Mouse (Mus musculus) cerebellum, adult 9-11 months (tissue): ENCODE data around the gene Agtr1a.

ENCODE experiments used
- DNase-seq: peaks from one replicate; pipeline ENCODE4 v3.0.0; 2022

Agtr1a gene

DNA sequence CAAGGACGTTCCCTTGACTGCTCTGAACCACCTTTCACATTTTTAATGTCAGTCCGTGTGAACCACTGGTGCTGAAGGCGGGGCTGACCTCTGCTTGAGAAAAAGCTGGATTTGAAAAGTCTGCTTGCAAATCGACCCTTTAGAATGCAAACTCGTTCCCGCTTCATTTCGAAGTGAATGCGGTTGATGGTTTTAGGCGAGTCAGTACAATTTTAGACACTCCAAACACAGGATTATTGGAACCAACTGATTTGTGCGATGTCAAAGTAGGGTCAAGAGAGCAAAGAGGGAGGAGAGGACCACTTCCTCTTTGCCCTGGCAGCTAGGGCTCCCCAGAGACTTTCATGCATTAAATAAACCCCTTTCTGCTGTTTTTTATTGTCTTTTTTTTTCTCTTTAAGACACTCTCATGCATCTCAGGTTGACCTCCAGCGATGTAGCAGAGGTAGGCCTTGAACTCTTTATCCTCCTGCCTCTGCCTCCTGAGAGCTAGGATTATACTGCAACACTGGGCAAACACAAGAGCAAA is 27.9 kb downstream of the Agtr1a start:
- DNase-seq = no peak

DNA sequence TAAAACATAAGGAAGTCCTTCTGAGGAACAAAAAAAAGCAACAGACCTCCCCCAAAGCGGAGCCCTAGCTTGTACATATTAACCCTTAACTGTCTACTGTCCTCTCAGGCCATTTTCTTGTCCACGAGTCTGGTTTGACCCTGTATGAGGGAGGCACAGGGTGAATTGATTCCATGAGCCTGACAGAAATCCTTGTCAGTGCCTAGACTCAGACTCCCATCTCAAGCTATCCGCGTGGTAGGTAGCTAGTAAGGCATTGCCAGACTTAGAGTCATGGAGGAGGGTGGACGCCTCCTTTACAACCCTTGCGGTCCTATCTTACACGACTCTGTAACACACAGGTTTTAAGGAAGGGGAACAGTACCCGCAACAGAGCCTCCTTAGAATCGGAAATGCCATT is 28.5 kb downstream of the Agtr1a start:
- DNase-seq = no peak

DNA sequence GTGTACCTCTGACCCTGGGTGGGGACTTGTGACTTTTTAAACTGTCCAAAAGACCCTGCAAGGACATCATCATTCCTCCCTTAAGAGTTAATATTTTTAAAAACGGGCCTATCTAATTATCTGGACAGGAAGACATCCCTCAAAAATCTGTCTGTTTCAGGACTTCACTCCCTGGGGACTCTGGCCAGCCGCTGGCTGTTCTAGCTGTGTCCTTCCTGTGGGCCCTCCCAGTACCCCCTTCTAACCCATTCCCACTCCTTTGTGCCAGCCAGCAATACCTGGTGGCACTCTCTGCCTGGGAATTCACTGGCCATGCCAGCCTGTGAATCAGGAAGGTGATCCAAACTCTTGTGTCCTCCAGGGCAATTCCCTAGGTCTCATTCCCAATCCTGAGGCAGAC is 29.1 kb downstream of the Agtr1a start:
- no peak for DNase-seq

DNA sequence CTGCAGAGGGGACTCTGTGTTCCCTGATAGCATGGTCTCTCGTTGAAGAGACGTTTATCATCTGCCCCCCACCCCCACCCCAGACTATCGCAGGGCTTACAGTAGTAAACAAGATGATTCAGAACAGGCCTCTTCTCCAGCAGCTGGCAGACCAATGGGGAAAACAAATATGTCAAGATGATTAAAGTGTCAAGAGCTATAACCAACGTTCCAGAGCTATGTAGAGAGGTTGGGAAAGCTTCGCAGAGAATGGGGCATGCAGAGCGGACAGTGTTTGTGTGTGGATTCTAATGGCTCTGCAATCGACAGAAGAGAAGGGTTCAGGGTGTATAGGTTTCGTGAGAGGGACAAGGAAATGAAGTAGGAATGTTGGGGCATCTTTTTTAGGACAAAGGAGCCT is 31.9 kb downstream of the Agtr1a start:
- DNase-seq = no peak

DNA sequence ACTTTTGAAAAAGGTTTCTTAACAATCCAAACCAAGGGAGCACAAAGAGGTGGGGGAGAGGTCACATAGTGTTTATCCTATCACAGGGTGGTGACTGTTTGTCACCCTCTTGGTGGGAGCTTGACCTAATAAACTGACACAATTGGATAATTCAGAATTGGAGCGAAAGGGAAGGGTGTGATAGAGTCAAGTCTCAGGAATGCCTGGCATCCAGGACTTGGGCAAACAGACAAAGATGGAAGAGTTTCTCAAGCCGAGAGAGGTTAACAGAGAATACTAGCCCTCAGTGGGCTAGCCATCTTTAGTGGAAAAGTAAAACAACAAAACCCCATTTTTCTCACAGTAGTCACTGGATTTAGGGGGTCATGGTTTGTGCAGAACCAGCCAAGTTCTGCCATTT is 32.5 kb downstream of the Agtr1a start:
- DNase-seq = no peak

DNA sequence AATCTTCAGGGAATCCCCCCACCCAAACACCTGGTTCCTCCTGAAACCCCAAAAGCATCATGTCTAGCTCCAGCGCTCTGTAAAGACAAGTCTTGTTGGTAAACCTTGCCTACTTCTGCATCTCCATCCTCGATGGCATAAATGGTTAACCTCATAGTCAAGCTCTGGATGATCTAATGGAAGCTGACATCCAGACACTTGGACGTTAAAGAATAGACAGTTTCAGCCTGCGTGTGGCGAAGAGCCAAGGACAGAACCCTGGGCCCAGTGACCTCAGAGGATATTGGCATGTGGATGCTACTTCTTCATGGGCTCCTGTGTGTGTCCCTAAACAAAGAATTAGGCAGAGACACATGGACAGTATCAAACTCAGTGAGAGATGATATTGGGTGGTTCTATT is 42.6 kb downstream of the Agtr1a start:
- DNase-seq = no peak

DNA sequence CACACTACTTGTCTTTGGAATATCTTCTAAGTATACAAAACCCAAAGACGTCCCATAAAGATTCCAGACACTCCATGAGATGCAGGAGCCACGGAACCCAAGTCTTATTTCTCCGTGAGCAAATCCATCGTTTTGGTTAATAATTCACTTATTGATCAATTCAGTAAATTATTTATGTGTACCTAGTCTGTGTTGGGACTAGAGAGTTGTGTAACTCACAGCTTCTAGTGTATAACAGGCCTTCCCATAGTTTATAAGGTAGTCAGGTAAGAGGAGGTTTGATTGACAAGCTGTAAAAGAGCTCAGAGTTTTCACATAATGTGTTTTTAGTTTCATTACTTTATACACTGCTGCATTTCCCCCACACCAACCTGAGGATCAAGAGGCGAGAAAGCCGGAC is 48.9 kb downstream of the Agtr1a start:
- no peak for DNase-seq

DNA sequence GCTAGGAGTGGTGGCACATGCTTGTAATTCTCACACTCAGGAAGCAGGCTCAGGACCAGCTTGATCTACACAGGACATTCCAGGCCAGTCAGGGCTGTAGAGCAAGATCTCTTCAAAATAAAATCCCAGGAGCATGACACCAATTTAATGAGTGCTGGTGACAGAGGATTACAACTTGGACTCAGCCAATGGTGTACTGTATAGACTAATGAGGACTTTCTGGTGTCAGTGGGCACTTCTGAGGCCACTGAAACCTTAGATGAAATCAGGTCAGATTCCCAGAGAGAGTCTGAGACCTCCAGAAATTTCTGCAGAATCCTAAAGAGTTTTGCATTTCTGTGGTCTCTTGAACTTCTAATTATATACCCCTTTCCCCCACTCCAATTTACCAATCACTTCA is 57.9 kb downstream of the Agtr1a start:
- no peak for DNase-seq

DNA sequence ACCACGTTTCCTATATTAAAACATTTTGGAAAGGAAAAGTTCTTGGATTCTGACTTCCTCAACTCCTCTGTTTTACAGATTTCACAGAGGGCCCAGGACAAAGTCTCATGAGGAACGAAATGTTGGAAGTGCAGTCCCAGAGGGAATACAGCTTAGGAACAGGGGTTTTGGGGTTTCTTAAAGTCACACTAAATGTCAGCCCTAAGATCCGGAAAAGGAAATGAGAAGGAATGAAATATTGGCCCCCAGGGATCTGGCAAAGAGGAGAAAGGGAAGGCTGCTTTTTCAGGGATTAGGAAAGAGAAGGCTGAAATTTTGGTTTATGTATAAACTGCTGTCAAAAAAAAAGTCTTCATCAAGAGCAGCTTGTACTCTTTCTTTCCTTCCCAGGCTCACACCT is 60.2 kb downstream of the Agtr1a start:
- DNase-seq = no peak

DNA sequence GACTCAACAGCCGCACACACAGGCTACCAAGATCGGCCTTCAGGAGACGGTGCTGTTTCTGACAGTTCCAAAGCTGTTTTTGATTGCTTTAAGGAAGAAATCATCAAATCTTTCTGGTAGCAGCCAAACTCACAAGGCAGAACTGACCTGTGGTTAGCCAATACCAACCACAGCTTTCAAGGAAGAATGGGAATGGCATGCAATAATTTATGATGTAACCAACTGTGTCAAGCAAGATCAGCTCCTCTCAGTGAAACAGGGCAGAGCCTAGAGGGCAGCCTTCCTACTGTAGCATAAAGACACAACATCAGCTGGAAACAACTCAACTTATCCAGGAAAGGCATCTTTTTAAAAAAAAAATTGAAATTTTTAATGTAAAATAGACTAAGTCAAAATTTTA is 62.6 kb downstream of the Agtr1a start:
- no peak for DNase-seq

DNA sequence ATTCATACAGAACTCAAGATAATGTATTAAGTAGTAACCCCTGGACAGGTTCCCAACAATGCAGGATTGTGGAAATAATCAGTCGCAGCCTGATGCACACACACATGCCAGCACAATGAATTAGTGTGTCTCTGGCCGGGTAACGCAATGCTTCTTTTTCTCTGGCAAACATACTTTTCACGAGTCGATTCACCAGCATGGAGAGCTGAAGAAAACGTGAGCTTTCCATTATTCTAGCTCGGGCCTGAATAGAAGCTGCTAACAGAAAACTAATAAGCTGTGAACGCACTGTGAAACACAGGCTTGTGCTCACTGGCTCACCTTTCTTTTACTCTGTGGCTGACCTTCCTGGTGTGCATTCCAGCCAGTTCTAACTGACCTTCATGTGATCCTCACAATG is 64.4 kb downstream of the Agtr1a start:
- DNase-seq = no peak

DNA sequence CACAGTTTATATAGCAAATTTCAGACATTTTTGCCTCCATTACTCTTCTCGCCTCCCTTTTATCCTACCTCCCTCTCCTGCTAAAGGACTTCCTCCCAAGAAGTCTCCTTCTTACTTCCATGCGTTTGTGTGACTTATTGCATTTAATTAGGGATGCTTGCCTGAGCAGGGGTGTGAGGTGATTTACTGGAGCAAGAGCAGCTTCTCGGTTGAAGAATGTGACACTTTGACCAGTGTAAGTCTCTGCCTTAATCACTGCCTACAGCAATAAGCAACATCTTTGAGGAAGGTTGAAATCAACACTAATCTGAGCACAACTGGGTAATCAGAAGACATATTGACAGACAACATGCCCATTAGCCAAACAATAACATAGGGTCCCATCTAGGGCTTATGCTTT is 67.6 kb downstream of the Agtr1a start:
- no peak for DNase-seq

DNA sequence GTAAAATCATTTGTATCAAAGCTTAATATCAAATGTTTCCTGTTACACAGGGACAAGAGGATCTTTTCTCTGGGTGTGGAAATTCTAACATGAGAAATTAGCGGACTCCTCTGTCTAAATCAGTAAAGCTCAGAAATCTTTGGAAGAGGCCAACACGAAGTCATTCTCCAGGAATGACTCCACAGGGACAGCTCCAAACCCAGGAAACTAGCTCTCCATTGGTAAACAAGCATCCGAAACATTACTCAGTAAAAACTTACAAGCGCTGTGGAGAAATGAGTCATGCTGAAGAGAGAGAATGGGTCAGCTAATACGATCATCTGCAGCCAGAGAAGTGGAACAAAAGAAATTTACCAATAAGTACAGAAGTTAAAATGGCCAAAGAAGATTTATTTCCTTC is 82.4 kb downstream of the Agtr1a start:
- DNase-seq = no peak

DNA sequence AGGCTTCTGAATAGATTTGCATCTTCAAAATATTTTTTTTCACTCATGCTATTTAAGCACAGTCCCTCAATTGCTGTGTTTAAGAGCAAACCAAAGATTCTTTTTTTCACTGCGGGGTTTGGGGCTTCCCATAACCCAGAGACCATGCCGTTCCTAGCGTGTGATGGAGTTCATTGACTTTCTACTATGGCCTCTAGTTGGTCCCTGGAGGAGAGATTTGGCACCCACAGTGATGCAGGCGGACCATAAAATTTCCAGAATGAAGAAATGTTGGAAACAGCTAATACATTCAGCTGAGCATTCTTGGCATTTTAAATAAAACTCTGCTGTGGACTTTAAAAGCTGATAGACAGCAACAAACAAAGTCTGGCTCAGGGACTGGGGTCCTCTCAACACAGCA is 90.8 kb downstream of the Agtr1a start:
- DNase-seq = no peak

DNA sequence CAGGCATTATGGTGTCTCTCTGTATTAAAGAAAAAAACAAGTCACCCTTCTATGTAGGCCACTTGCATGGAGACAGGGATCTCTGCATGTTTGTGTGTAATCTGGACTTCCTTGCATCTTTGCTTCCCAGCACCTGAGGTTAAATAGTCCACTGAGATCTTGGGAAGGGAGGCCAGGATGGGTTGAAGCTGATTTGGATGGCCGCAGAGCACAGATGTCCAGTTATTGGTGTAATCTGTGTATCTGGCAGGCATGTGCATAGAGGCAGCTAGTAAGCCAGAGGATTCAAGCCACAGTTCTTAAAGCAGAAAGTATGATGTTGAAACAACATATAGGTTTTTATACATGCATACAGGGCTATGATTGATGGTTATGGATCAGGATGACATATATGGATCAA is 91.2 kb downstream of the Agtr1a start:
- peak; percentile 61 for DNase-seq
